In the genomic region with DNA sequence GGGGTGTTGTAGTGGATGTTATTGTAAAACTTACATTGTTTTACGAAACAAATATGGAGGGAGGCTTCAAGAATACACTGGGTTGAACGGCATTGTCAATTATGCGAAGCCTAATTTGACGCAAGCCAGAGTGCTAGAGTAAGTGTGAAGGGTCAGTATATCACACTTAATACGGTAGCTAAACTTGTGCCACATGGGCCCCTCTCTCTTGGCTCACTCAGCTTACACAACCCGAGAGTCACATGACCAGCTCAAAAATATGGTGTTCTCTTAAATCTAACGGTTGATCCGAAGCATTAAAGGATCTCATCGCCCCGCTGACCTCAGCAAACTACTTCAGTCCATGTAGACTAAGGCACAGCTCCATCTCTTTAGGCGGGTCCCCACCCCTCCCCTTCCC, we compare ENCODE assay signal across 9 mouse cellular contexts. TPM values are rescaled to one million over a fixed set of nuclear protein-coding genes. Genes with fewer than 3 reads are reported as not detected.
DNase-seq lines count a peak whose midpoint lies in the region; ATAC-seq lines count a peak whose summit lies in the region.
"Had no signal": no experiment of that assay in that cellular context is flagged by ENCODE, and none has a peak within 500 bp of the region (broad histone marks: within the 10 kb centered on the region; RNA-seq: fewer than 3 reads in every experiment).

No protein-coding gene starts in this region.

- peaks cover 4% of the 10 kb centered on the region for H3K4me1 ChIP-seq in liver, embryonic 11.5 days (replicated peaks; ENCODE audit: control insufficient read depth, insufficient read depth, low read length)
- peaks cover 12% of the 10 kb centered on the region for H3K4me1 ChIP-seq in forebrain, embryonic 13.5 days
- H3K4me1 ChIP-seq in limb, embryonic 13.5 days: peaks cover 21% of the 10 kb centered on the region

- no peak overlapping the region for H3K27ac ChIP-seq in liver, embryonic 11.5 days (ENCODE audit: low read depth, low read length)
- H3K27ac ChIP-seq in forebrain, embryonic 13.5 days: no peak overlapping the region
- no peak overlapping the region for H3K27ac ChIP-seq in limb, embryonic 13.5 days

- ATAC-seq in liver, embryonic 11.5 days (replicated peaks; ENCODE audit: low FRiP score): peak; percentile 45
- ATAC-seq in forebrain, embryonic 13.5 days: peak; percentile 79
- ATAC-seq in limb, embryonic 13.5 days (ENCODE audit: low FRiP score, low read depth): peak; percentile 64

- no peaks in the 10 kb centered on the region for H3K9me3 ChIP-seq in liver, embryonic 11.5 days (ENCODE audit: control insufficient read depth, low read length)
- no peaks in the 10 kb centered on the region for H3K9me3 ChIP-seq in forebrain, embryonic 13.5 days (replicated peaks)
- peaks cover 3% of the 10 kb centered on the region; the same call in 1 of the 2 replicates for H3K9me3 ChIP-seq in limb, embryonic 13.5 days

- no peak overlapping the region for H3K9ac ChIP-seq in liver, embryonic 11.5 days (ENCODE audit: low read depth, low read length)
- no peak overlapping the region for H3K9ac ChIP-seq in forebrain, embryonic 13.5 days
- H3K9ac ChIP-seq in limb, embryonic 13.5 days: no peak overlapping the region

- 40% methylated on average over 11 of the region's 11 CpGs for WGBS in liver, embryonic 11.5 days
- WGBS in forebrain, embryonic 13.5 days: 37% methylated on average over 11 of the region's 11 CpGs
- 28% methylated on average over 11 of the region's 11 CpGs for WGBS in limb, embryonic 13.5 days

- H3K27me3 ChIP-seq in liver, embryonic 11.5 days (replicated peaks; ENCODE audit: control insufficient read depth, insufficient read depth, low read length): no peaks in the 10 kb centered on the region
- no peaks in the 10 kb centered on the region for H3K27me3 ChIP-seq in forebrain, embryonic 13.5 days
- H3K27me3 ChIP-seq in limb, embryonic 13.5 days: peaks cover 46% of the 10 kb centered on the region

- peak overlapping the region; percentile 65 for H3K4me2 ChIP-seq in liver, embryonic 11.5 days
- H3K4me2 ChIP-seq in forebrain, embryonic 13.5 days: peak overlapping the region; percentile 61
- H3K4me2 ChIP-seq in limb, embryonic 13.5 days (replicated peaks): peak overlapping the region; percentile 63

- H3K36me3 ChIP-seq in liver, embryonic 11.5 days (ENCODE audit: control insufficient read depth, insufficient read depth, low read length): no peaks in the 10 kb centered on the region
- H3K36me3 ChIP-seq in forebrain, embryonic 13.5 days (ENCODE audit: poor library complexity, severe bottlenecking): no peaks in the 10 kb centered on the region
- H3K36me3 ChIP-seq in limb, embryonic 13.5 days: no peaks in the 10 kb centered on the region

- H3K4me3 ChIP-seq in liver, embryonic 11.5 days (ENCODE audit: low read depth, low read length): peak overlapping the region; percentile 34
- H3K4me3 ChIP-seq in forebrain, embryonic 13.5 days: peak overlapping the region; percentile 37; the same call in 1 of the 2 replicates
- H3K4me3 ChIP-seq in limb, embryonic 13.5 days: peak overlapping the region; percentile 35; the same call in 1 of the 2 replicates

- intact Hi-C loops in heart, postnatal 36 days (cut with DNase I): no loop called here

- no peak for DNase-seq in liver, embryonic 11.5 days (ENCODE audit: low spot score)
- DNase-seq in liver (no peak), adipocyte (ENCODE audit: low spot score) (no peak)
- peak; percentile 78 for DNase-seq in retina, postnatal 1 day
- DNase-seq in cerebellum, adult 9-10 months: no peak
- no peak for DNase-seq in heart, postnatal 36 days

RNA-seq across cellular contexts. Expression of a gene that starts 8.7 kb away (rescaled TPM):
- polyA plus RNA-seq in liver, embryonic 11.5 days (2014; fragmentation: Nextera tagmentation; extraction: Ambion mirVana): not detected in 2 replicates
- not detected in 2 replicates for polyA plus RNA-seq in forebrain, embryonic 13.5 days (2015; fragmentation: Nextera tagmentation; extraction: Ambion mirVana)
- not detected in 2 replicates for polyA plus RNA-seq in limb, embryonic 13.5 days (2015; fragmentation: Nextera tagmentation; extraction: Ambion mirVana)
- total RNA-seq in heart, postnatal 36 days (2021): under 1 TPM in 1 of 2 experiments, not detected in 1; 0.30 TPM
- total RNA-seq: ES-E14 had no signal

RNA-seq across cellular contexts. Expression of a gene that starts 32.0 kb away (rescaled TPM):
- 8.1 and 8.5 TPM in 2 replicates for polyA plus RNA-seq in liver, embryonic 11.5 days (2014; fragmentation: Nextera tagmentation; extraction: Ambion mirVana)
- 6.4 and 8.0 TPM in 2 replicates for polyA plus RNA-seq in forebrain, embryonic 13.5 days (2015; fragmentation: Nextera tagmentation; extraction: Ambion mirVana)
- 7.0 TPM in 2 replicates for polyA plus RNA-seq in limb, embryonic 13.5 days (2015; fragmentation: Nextera tagmentation; extraction: Ambion mirVana)
- 1 to 10 TPM; 1.8 to 2.4 TPM for total RNA-seq in heart, postnatal 36 days (2021)
